7 mouse cellular contexts compared by ENCODE assay signal in genomic region chr7:7188191-7188942, GRCm38 (mm10). TPM values are rescaled to one million over a fixed set of nuclear protein-coding genes. Genes with fewer than 3 reads are reported as not detected.
DNase-seq lines count a peak whose midpoint lies in the region; ATAC-seq lines count a peak whose summit lies in the region.

No protein-coding gene starts in this region.

- no peaks in the 10 kb centered on the region for H3K9me3 ChIP-seq in limb, embryonic 10.5 days (replicated peaks)
- H3K9me3 ChIP-seq in midbrain, embryonic 12.5 days: no peaks in the 10 kb centered on the region

- 13% methylated on average over 18 of the region's 18 CpGs for WGBS in limb, embryonic 10.5 days
- 13% methylated on average over 18 of the region's 18 CpGs for WGBS in midbrain, embryonic 12.5 days

- DNase-seq in adrenal gland, adult 8-10 months: peak; percentile 42
- DNase-seq in embryo, embryonic 11.5 days (ENCODE audit: low read depth, low spot score): peak; percentile 50
- DNase-seq in gastrocnemius, postnatal 36 days: peak; percentile 33 to 38
- peak; percentile 64 for DNase-seq in kidney, adult 11 months
- DNase-seq in limb, embryonic 10.5 days (ENCODE audit: low spot score): peak; percentile 79
- DNase-seq in skeletal muscle tissue, adult 2 months (ENCODE audit: low read depth, low spot score): peak; percentile 10

- H3K9ac ChIP-seq in midbrain, embryonic 12.5 days (replicated peaks): 0 out of 2 replicates have a peak overlapping the region, but pooled peaks have one; percentile 16

- H3K36me3 ChIP-seq in limb, embryonic 10.5 days: peaks cover 5% of the 10 kb centered on the region; the same call in 1 of the 2 replicates
- 0 out of 2 replicates have a peak, but pooled peaks cover 5% of the 10 kb centered on the region for H3K36me3 ChIP-seq in midbrain, embryonic 12.5 days

- peak overlapping the region; percentile 68; the same call in 1 of the 2 replicates for H3K27ac ChIP-seq in limb, embryonic 10.5 days
- H3K27ac ChIP-seq in midbrain, embryonic 12.5 days (replicated peaks): no peak overlapping the region

- peak overlapping the region; percentile 61 for H3K4me3 ChIP-seq in limb, embryonic 10.5 days
- H3K4me3 ChIP-seq in midbrain, embryonic 12.5 days: peak overlapping the region; percentile 51

- intact Hi-C loops in gastrocnemius, postnatal 36 days (cut with DNase I): loop anchor here (10.0 kb wide), 1 partner anchor 254 kb away; no protein-coding TSS in a partner anchor

- ATAC-seq in midbrain, embryonic 12.5 days (ENCODE audit: low FRiP score, low read depth): peak; percentile 98

- H3K27me3 ChIP-seq in limb, embryonic 10.5 days (ENCODE audit: low read depth, poor library complexity, severe bottlenecking): no peaks in the 10 kb centered on the region
- no peaks in the 10 kb centered on the region for H3K27me3 ChIP-seq in midbrain, embryonic 12.5 days

- no peaks in the 10 kb centered on the region for H3K4me1 ChIP-seq in limb, embryonic 10.5 days
- no peaks in the 10 kb centered on the region for H3K4me1 ChIP-seq in midbrain, embryonic 12.5 days

- H3K4me2 ChIP-seq in midbrain, embryonic 12.5 days (replicated peaks): peak overlapping the region; percentile 46

RNA-seq across cellular contexts. Expression of gene Zfp418, which starts 17.2 kb away (rescaled TPM):
- total RNA-seq in adrenal gland, adult 8-10 months (2022): 1 to 10 TPM; 2.6 to 4.2 (median 3.3) TPM
- 1 to 10 TPM; 1.3 to 1.9 TPM for total RNA-seq in gastrocnemius, postnatal 36 days (2021)
- 3.1 and 4.2 TPM in 2 replicates for polyA plus RNA-seq in limb, embryonic 10.5 days (2016; fragmentation: Nextera tagmentation; extraction: Ambion mirVana)
- polyA plus RNA-seq in midbrain, embryonic 12.5 days (2016; fragmentation: Nextera tagmentation; extraction: Ambion mirVana): 3.3 and 3.9 TPM in 2 replicates

RNA-seq across cellular contexts. Expression of gene Zfp772, which starts 21.4 kb away (rescaled TPM):
- total RNA-seq in adrenal gland, adult 8-10 months (2022): 1 to 10 TPM; 4.1 to 7.7 (median 6.5) TPM
- total RNA-seq in gastrocnemius, postnatal 36 days (2021): 1 to 10 TPM; 1.1 to 1.3 TPM
- polyA plus RNA-seq in limb, embryonic 10.5 days (2016; fragmentation: Nextera tagmentation; extraction: Ambion mirVana): 10.0 and 10.4 TPM in 2 replicates
- 9.4 and 9.7 TPM in 2 replicates for polyA plus RNA-seq in midbrain, embryonic 12.5 days (2016; fragmentation: Nextera tagmentation; extraction: Ambion mirVana)

RNA-seq across cellular contexts. Expression of gene Zfp773, which starts 51.8 kb away (rescaled TPM):
- 1 to 10 TPM in 3 of 4 experiments, under 1 TPM in 1; 0.98 to 1.2 (median 1.0) TPM for total RNA-seq in adrenal gland, adult 8-10 months (2022)
- total RNA-seq in gastrocnemius, postnatal 36 days (2021): under 1 TPM; 0.56 to 0.59 TPM
- polyA plus RNA-seq in limb, embryonic 10.5 days (2016; fragmentation: Nextera tagmentation; extraction: Ambion mirVana): 3.1 and 4.1 TPM in 2 replicates
- polyA plus RNA-seq in midbrain, embryonic 12.5 days (2016; fragmentation: Nextera tagmentation; extraction: Ambion mirVana): 12.1 and 14.9 TPM in 2 replicates

RNA-seq across cellular contexts. Expression of gene Vmn2r29, which starts 58.8 kb away (rescaled TPM):
- total RNA-seq in adrenal gland, adult 8-10 months (2022): 1 to 10 TPM; 1.0 to 1.7 (median 1.4) TPM
- under 1 TPM; 0.15 to 0.17 TPM for total RNA-seq in gastrocnemius, postnatal 36 days (2021)
- polyA plus RNA-seq in limb, embryonic 10.5 days (2016; fragmentation: Nextera tagmentation; extraction: Ambion mirVana): 0.28 TPM in 2 replicates
- polyA plus RNA-seq in midbrain, embryonic 12.5 days (2016; fragmentation: Nextera tagmentation; extraction: Ambion mirVana): 0.37 and 0.65 TPM in 2 replicates

Comparison
In these comparisons a context has a peak if more than half of its experiments do, and no peak if none do; other contexts are left out.
1. DNase-seq: peak in every context shown above with its lines; median percentile 79 in limb, embryonic 10.5 days; 64 in kidney, adult 11 months; 50 in embryo, embryonic 11.5 days; 42 in adrenal gland, adult 8-10 months; 36 in gastrocnemius, postnatal 36 days; 10 in skeletal muscle tissue, adult 2 months.